Mouse (Mus musculus): ENCODE results near the gene Abhd15. TPM values are rescaled to one million over a fixed set of nuclear protein-coding genes. Genes with fewer than 3 reads are reported as not detected.
A peak's percentile ranks its signal among the peaks of the same experiment; 100 is the strongest.

Gene Abhd15
- polyA plus RNA-seq (2015; fragmentation: Nextera tagmentation; extraction: Ambion mirVana): 1.9 and 3.3 TPM in 2 replicates

- ATAC-seq (ENCODE audit: low FRiP score): peak; percentile 49; the same call in 1 of the 2 replicates
- Histone ChIP-seq H3K9ac (peak within 1 kb of the TSS; percentile 71), H3K4me2 (peak within 1 kb of the TSS; percentile 96), H3K4me3 (peak within 1 kb of the TSS; percentile 51), H3K9me3 (no peaks in the 10 kb centered on the region), H3K27ac (no peak within 1 kb of the TSS), H3K4me1 (replicated peaks) (peaks cover 54% of the 10 kb centered on the region), H3K36me3 (no peaks in the 10 kb centered on the region), H3K27me3 (peaks cover 48% of the 10 kb centered on the region)
- WGBS: under 1% methylated on average over 64 of the region's 72 CpGs
These were observed at the start of gene Abhd15 for GRCm38 (mm10) chr11:77514832-77515636. Gene Abhd15, plus strand, starts transcription at chr11:77515121.

GRCm38 (mm10) chr11:77466544-77466943 lies 48.4 kb upstream of the Abhd15 start:
- Histone ChIP-seq H3K9me3 (no peaks in the 10 kb centered on the region), H3K4me2 (no peak overlapping the region), H3K4me3 (no peak overlapping the region), H3K4me1 (replicated peaks) (peaks cover 28% of the 10 kb centered on the region), H3K9ac (no peak overlapping the region), H3K27ac (no peak overlapping the region), H3K27me3 (peaks cover 81% of the 10 kb centered on the region), H3K36me3 (peaks cover 15% of the 10 kb centered on the region)
- ATAC-seq (ENCODE audit: low FRiP score): no peak
- WGBS: 41% methylated on average over 9 of the region's 9 CpGs

GRCm38 (mm10) chr11:77467157-77467556 lies 47.8 kb upstream of the Abhd15 start:
- Histone ChIP-seq H3K4me3 (no peak overlapping the region), H3K27ac (no peak overlapping the region), H3K9ac (no peak overlapping the region), H3K36me3 (peaks cover 22% of the 10 kb centered on the region), H3K9me3 (no peaks in the 10 kb centered on the region), H3K27me3 (peaks cover 74% of the 10 kb centered on the region), H3K4me1 (replicated peaks) (peaks cover 23% of the 10 kb centered on the region), H3K4me2 (no peak overlapping the region)
- ATAC-seq (ENCODE audit: low FRiP score): 0 out of 2 replicates have a peak, but pooled peaks have one; percentile 7
- 6% methylated on average over 25 of the region's 25 CpGs for WGBS

- Histone ChIP-seq H3K4me2 (peak overlapping the region; percentile 23; the same call in 1 of the 2 replicates), H3K4me3 (no peak overlapping the region), H3K4me1 (replicated peaks) (peaks cover 17% of the 10 kb centered on the region), H3K36me3 (peaks cover 28% of the 10 kb centered on the region), H3K27ac (no peak overlapping the region), H3K9ac (no peak overlapping the region), H3K27me3 (peaks cover 68% of the 10 kb centered on the region), H3K9me3 (no peaks in the 10 kb centered on the region)
- no peak for ATAC-seq (ENCODE audit: low FRiP score)
- WGBS: 12% methylated on average over 20 of the region's 20 CpGs
These were observed 47.1 kb upstream of the Abhd15 start for GRCm38 (mm10) chr11:77467784-77468183.

- H3K9me3 ChIP-seq: no peaks in the 10 kb centered on the region
- no peak overlapping the region for H3K9ac ChIP-seq
- peaks cover 62% of the 10 kb centered on the region for H3K27me3 ChIP-seq
- no peak overlapping the region for H3K27ac ChIP-seq
- WGBS: 85% methylated on average over 9 of the region's 9 CpGs
- no peak for ATAC-seq (ENCODE audit: low FRiP score)
- H3K4me2 ChIP-seq: no peak overlapping the region
- peaks cover 14% of the 10 kb centered on the region for H3K4me1 ChIP-seq (replicated peaks)
- H3K4me3 ChIP-seq: no peak overlapping the region
- H3K36me3 ChIP-seq: peaks cover 34% of the 10 kb centered on the region
These were observed 46.5 kb upstream of the Abhd15 start for GRCm38 (mm10) chr11:77468397-77468796.

GRCm38 (mm10) chr11:77471407-77471806 lies 43.5 kb upstream of the Abhd15 start:
- WGBS: 71% methylated on average over 29 of the region's 29 CpGs
- Histone ChIP-seq H3K27me3 (peaks cover 33% of the 10 kb centered on the region), H3K4me2 (no peak overlapping the region), H3K4me3 (no peak overlapping the region), H3K36me3 (peaks cover 55% of the 10 kb centered on the region), H3K4me1 (replicated peaks) (peaks cover 10% of the 10 kb centered on the region), H3K9ac (no peak overlapping the region), H3K9me3 (no peaks in the 10 kb centered on the region), H3K27ac (no peak overlapping the region)
- ATAC-seq (ENCODE audit: low FRiP score): no peak

GRCm38 (mm10) chr11:77472775-77473174 lies 42.1 kb upstream of the Abhd15 start:
- no peak overlapping the region for H3K27ac ChIP-seq
- no peak overlapping the region for H3K9ac ChIP-seq
- ATAC-seq (ENCODE audit: low FRiP score): no peak
- H3K9me3 ChIP-seq: no peaks in the 10 kb centered on the region
- WGBS: 92% methylated on average over 16 of the region's 16 CpGs
- H3K4me2 ChIP-seq: no peak overlapping the region
- H3K36me3 ChIP-seq: peaks cover 66% of the 10 kb centered on the region
- peaks cover 4% of the 10 kb centered on the region for H3K4me1 ChIP-seq (replicated peaks)
- peaks cover 19% of the 10 kb centered on the region for H3K27me3 ChIP-seq
- no peak overlapping the region for H3K4me3 ChIP-seq

- ATAC-seq (ENCODE audit: low FRiP score): no peak
- Histone ChIP-seq H3K27me3 (no peaks in the 10 kb centered on the region), H3K9ac (no peak overlapping the region), H3K36me3 (peaks cover 54% of the 10 kb centered on the region), H3K27ac (no peak overlapping the region), H3K4me1 (replicated peaks) (peaks cover 12% of the 10 kb centered on the region), H3K9me3 (no peaks in the 10 kb centered on the region), H3K4me3 (no peak overlapping the region), H3K4me2 (no peak overlapping the region)
- WGBS: 94% methylated on average over 14 of the region's 14 CpGs
These were observed 38.7 kb upstream of the Abhd15 start for GRCm38 (mm10) chr11:77476216-77476615.

GRCm38 (mm10) chr11:77476895-77477294 lies 38.0 kb upstream of the Abhd15 start:
- WGBS: 94% methylated on average over 6 of the region's 6 CpGs
- H3K27me3 ChIP-seq: no peaks in the 10 kb centered on the region
- peaks cover 18% of the 10 kb centered on the region for H3K4me1 ChIP-seq (replicated peaks)
- H3K27ac ChIP-seq: no peak overlapping the region
- H3K4me2 ChIP-seq: no peak overlapping the region
- no peak for ATAC-seq (ENCODE audit: low FRiP score)
- no peak overlapping the region for H3K9ac ChIP-seq
- no peaks in the 10 kb centered on the region for H3K9me3 ChIP-seq
- H3K36me3 ChIP-seq: peaks cover 47% of the 10 kb centered on the region
- H3K4me3 ChIP-seq: no peak overlapping the region

GRCm38 (mm10) chr11:77483043-77483442 lies 31.9 kb upstream of the Abhd15 start:
- Histone ChIP-seq H3K4me3 (no peak overlapping the region), H3K9ac (no peak overlapping the region), H3K36me3 (no peaks in the 10 kb centered on the region), H3K4me1 (replicated peaks) (peaks cover 74% of the 10 kb centered on the region), H3K27me3 (no peaks in the 10 kb centered on the region), H3K4me2 (no peak overlapping the region), H3K9me3 (no peaks in the 10 kb centered on the region), H3K27ac (no peak overlapping the region)
- WGBS: 69% methylated on average over 3 of the region's 3 CpGs
- ATAC-seq (ENCODE audit: low FRiP score): no peak

GRCm38 (mm10) chr11:77483510-77484255 lies 31.2 kb upstream of the Abhd15 start:
- Histone ChIP-seq H3K4me2 (no peak overlapping the region), H3K36me3 (no peaks in the 10 kb centered on the region), H3K4me1 (replicated peaks) (peaks cover 81% of the 10 kb centered on the region), H3K27ac (no peak overlapping the region), H3K9me3 (no peaks in the 10 kb centered on the region), H3K9ac (no peak overlapping the region), H3K27me3 (no peaks in the 10 kb centered on the region), H3K4me3 (no peak overlapping the region)
- WGBS: 66% methylated on average over 11 of the region's 11 CpGs
- ATAC-seq (ENCODE audit: low FRiP score): no peak

- Histone ChIP-seq H3K27me3 (no peaks in the 10 kb centered on the region), H3K27ac (peak overlapping the region; percentile 95; the same call in 1 of the 2 replicates), H3K9ac (peak overlapping the region; percentile 98), H3K4me2 (peak overlapping the region; percentile 74), H3K9me3 (no peaks in the 10 kb centered on the region), H3K36me3 (no peaks in the 10 kb centered on the region), H3K4me1 (replicated peaks) (peaks cover 84% of the 10 kb centered on the region), H3K4me3 (peak overlapping the region; percentile 96; the same call in 1 of the 2 replicates)
- ATAC-seq (ENCODE audit: low FRiP score): no peak
- WGBS: 46% methylated on average over 6 of the region's 6 CpGs
These were observed 29.7 kb upstream of the Abhd15 start for GRCm38 (mm10) chr11:77485229-77485628.
